Mouse (Mus musculus) heart, postnatal 36 days (tissue): ENCODE measurements around the gene Gm1043. TPM values are rescaled to one million over a fixed set of nuclear protein-coding genes. Genes with fewer than 3 reads are reported as not detected.

ENCODE experiments used
- DNase-seq, 2 experiments: peaks; one replicate each; pipeline ENCODE4 v3.0.0; 2021 to 2022
- intact Hi-C: fragments of 180-260 bp; cut with DNase I; formaldehyde crosslinking; loops from one replicate; pipeline ENCODE4 v1.15.1; 2025
- total RNA-seq, 2 experiments: library from RNA; stranded (reverse); gene quantifications; 2 replicates each; pipeline ENCODE4 v1.2.3; 2021

Gm1043 gene
- total RNA-seq, 2 experiments from 2014 or later: not detected

DNA sequence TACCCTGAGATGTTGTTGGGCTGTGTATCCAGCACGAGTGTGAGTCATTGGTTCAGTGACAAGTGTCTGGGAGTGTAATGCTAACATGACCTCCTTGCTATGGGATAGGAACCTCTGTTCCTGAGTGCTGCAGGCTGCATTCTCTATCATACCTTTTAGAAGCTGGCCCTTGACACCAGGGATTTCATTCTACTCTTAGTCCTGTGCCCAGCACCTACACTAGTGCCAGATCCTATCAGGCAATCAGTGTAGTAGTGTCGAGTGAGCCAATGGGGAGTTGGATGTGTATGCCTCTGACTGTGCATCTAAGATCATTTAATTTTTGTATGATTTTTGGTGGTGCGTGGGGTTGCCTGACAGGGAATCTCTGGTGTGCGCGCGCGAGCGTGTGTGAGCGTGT, 156.1 kb downstream of the Gm1043 start:
- DNase-seq: no peak
- intact Hi-C loops: no loop called here

DNA sequence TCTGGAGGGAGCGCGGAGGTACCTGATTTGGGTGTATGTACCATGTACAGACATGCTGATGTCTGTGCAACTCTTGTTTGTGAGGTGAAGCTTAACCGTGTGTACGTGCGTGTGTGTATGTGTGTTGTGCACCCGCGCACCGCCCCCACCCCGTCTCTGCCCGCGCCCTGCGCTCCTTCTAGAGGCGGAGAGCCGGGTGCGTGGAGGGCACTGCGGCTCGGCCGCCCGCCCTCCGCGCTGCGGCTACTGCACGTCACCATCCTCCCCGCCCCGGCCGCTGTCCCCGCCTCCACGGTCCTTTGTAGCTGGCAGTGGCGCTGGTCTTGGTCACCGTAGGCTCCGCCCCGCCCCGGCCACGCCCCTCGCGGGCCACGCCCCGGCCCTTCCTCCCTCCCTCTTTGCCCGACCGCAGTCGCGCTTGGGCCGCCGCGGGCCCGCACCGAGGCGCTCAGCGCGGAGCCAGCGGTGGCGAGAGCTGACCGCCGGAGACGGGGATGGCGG, 156.5 kb downstream of the Gm1043 start, which contains the start of gene Crmp1:
Gene Crmp1, plus strand, starts transcription at position 290 of the 501 bp plus-strand sequence.
- DNase-seq: no peak
- intact Hi-C loops: no loop called here

DNA sequence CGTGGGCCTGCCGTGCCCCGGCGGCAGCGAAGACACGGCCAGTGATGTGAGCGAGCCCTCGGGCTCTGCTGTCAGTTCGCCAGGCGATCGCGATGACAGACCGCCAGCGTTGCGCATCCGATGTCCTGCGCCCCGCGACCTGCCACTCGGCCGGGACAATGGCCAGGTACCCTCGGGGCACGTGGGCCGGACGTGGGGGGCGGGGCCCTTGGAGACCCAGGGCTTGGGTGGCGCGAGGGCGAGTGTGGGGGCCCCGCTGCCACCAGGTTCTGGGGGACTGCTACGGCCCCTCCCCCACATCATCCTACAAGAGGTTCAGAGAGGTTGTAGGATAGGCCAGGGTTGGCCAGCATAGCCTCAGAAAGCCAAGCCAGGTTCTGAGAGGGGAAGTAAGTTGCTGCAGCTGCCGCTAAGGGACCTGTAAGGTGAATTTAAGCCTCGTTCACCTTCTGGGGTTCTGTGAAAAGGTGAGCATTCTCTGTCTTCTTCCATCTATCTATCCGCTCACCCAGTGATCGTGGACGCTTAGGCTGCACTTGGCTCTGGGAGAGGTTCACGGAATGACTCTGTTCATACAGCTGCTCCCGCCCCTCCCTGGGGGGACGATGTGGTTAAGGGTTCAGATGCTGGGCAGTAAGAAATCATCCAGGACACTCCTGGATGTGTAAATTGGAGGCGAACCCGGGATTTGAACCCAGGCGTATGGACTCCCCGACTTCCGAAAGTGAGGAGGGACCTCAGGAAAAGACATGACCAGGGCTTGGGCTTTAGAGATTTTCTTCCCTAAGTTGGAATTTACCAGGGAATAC, 157.4 kb downstream of the Gm1043 start:
- intact Hi-C loops: no loop called here
- DNase-seq: no peak

DNA sequence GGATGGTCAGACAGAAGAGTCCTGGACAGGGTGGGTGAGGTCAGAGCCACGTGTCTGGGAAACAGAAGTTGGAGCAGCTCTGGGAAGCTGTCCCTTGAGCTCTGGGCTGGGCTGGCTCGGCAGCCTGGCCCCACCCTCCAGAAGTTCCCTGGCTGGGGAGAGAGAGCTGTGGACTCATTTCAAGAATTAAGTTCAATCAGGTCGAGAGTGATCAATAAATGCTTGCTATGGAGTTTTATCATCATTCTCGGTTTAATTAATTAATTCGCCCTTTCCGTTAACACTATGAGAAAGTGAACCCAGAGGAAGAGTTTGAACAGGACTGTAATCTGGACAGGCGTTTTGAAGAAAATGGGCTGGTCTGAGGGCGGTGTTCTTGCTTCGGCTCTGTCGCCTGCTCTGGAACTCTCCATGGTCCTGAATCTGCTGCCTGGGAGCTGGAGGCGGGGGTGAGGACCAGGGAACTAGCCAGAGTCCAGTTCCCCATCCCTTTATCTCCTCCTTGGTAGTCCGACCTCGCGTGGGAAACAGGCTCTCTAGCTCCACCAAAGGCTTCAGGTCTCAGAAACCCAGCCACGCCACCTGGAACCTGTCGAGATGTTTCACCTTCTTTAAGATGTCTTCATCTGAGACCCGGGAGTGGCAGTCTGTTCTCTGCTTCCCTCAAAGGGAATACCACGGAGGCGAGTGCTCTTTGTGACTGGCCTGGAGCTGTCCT, 158.2 kb downstream of the Gm1043 start:
- intact Hi-C loops: no loop called here
- DNase-seq: peak; percentile 66 to 67

GRCm38 (mm10) chr5:37244161-37244560, 159.0 kb downstream of the Gm1043 start:
- intact Hi-C loops: no loop called here
- no peak for DNase-seq

DNA sequence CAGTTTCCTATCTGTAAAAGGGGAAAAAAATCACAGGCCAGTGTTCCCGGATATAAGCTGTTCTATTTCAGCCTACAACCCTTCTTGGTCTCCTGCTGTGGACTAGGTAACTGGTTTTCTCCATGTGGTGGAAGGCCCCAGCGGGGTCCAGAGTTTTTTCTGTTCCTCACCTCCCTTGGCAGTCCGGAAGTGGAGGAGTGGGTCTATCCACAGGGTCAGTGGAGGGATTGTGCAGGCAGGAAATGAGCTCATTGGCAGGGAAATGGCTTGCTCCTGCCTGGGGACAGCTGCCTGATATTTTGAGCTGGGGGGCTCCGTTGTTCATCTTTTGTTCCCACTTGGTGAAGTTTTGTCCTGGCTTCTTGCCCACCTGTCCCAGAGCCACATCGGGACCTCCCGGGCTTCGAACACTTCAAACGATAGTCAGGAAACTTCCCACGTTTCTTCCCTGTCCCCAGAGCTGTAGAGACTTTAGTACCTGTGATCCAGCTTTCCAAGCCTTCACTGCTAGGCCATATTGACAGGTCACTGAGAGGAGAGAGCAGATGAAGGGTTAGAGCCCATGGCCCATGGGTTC, 159.6 kb downstream of the Gm1043 start:
- no peak for DNase-seq
- intact Hi-C loops: no loop called here

GRCm38 (mm10) chr5:37245651-37246050, 160.5 kb downstream of the Gm1043 start:
- DNase-seq: peak; percentile 18 to 35
- intact Hi-C loops: no loop called here

DNA sequence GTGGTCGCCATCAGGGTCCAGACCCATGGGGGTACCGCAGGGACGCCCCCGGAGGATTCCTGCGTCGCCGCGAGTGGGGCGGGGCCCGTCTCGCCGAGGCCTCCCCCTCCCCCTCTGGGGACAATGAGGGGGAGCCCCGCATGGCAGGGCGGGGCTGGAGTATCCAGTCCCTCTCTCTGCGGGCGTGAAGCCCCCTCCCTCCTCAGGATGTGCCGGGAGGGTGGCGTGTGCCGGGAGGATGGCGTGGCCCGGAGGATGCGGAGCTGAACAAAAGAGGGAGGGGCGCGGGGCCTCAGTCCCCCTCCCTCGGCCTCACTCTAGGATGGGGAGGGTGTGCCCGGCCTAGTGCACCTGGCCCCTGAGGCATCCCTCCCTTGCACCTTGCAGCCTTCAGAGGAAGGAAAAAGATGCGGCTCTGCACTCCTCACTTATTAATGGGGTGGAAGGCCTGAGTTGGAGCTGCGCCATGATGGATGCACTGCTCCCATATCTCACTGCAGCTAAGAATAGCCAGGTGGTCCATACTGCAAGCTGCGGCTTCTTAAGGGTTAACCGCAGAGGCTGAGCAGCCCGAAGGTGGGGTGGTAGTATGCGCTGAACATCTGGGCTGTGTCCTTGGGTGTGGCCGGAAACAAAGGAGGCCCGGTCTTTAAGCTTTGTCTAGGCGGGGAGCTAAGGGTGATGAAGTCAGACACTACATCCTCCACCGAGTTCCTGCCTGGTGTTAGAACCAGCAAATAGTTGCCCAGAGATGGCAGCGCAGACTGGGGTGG, 161.2 kb downstream of the Gm1043 start:
- no peak for DNase-seq
- intact Hi-C loops: no loop called here

GRCm38 (mm10) chr5:37247456-37247855, 162.3 kb downstream of the Gm1043 start:
- intact Hi-C loops: no loop called here

DNA sequence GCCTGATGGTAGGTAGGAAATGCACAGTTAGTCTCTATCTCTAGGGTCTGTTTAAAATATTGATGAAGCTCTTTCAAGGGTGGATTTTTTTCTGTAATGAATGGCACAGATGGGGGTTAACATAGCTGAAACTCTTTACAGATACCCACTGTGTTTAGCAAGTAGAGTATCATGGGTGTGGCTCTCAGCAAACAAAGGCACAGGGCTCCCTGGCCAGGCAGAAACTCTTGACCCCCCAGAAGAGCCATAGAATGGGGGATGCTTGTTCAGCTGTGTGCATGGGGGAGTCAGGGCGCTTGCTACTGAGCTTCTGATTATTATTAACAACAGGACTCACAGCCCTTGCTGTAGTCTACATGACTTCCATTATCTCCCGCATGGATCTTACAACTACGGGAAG, 163.7 kb downstream of the Gm1043 start:
- intact Hi-C loops: no loop called here
- DNase-seq: no peak

More at GRCm38 (mm10) chr5:37247456-37247855, 162.3 kb downstream of the Gm1043 start:
- no peak for DNase-seq

DNA sequence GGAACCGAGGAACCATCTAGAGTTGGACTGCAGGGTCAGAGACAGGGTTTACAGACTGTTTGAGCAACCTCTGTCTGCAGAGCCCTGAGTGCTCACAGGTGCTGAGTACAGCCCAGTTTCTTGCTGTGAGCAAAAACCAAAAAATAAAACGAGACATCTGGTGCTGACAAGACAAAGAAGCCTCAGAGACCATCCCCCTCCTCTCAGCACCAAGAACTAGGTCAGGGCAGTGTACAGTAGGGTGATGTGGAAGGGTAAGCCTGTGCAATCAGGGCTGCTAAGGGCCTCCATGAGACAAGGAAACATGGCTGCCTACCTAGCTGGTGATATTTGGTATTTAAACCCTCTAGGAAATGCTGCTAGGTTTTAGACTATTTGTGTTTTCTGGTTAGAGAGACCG, 166.4 kb downstream of the Gm1043 start:
- intact Hi-C loops: no loop called here
- no peak for DNase-seq

GRCm38 (mm10) chr5:37252101-37252804, 167.1 kb downstream of the Gm1043 start:
- DNase-seq: no peak
- intact Hi-C loops: no loop called here

DNA sequence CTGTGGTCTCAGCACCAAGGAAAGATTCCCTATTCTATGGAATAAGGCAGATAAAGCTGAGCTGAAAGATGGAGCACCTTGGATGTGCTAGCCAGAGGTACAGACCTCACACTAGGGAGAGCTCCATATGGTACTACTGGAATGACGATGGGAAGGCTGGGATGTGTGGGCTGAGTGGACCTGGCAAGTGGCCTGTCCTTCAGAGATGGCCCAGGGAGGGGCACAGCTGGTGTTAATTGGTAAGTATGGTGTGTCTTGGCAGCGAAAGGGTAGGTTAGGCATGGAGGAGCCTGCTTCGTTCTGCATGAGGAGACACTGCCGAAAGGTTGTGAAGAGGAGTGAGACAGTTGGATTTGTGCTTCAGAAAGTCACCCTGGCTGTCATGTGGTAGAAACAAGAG, 169.4 kb downstream of the Gm1043 start:
- no peak for DNase-seq
- intact Hi-C loops: no loop called here

GRCm38 (mm10) chr5:37256823-37257222, 171.7 kb downstream of the Gm1043 start:
- no peak for DNase-seq
- intact Hi-C loops: no loop called here

DNA sequence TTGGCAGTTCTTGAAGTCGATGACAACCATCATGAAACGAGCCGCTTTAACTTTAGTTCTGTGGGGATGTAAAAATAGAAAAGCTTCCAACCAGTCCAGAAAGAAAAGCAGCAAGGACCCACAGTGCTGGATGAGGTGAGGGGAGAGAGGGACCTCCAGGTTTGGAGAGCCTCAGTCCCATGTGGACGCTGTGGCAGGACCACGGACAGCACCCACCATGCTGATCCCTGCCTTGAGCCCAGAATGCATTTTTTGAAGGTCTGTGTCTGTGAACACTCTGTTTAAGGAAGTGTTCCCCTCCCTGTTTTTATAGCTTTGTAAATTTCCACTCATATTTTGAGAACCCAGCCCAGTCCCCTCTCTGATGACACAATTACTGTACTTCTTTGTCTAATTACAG, 172.1 kb downstream of the Gm1043 start:
- intact Hi-C loops: no loop called here
- DNase-seq: peak in 1 of 2 experiments; percentile 38

GRCm38 (mm10) chr5:37261734-37262133, 176.6 kb downstream of the Gm1043 start:
- no peak for DNase-seq
- intact Hi-C loops: loop anchor here (10.0 kb wide), 1 partner anchor 247 kb away; no protein-coding TSS in a partner anchor

DNA sequence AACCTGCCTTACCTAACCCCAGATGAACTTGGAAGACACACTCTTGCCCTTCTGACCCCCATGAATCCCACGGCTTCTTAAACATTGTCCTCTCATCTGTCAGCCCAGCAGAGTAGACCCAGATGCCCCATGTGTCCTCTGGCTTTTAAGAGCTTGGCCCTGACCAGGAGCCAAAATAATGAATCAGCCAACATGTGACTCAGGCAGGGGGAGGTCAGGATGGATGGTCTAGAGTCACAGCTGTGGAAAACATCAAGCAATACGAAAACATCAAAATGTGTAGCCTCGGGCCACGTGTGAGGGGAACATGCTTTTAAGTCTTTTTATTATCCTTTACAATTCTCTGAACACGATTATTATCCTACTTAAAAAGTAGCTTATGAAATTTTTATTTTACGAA, 178.6 kb downstream of the Gm1043 start:
- intact Hi-C loops: loop anchor here (10.0 kb wide), 1 partner anchor 249 kb away; no protein-coding TSS in a partner anchor
- no peak for DNase-seq
